Mouse (Mus musculus) left cerebral cortex, adult 9 months (tissue): Measurements from ENCODE around the gene Cdk5.

Experiments used
- DNase-seq, 2 experiments: peaks; one replicate each; pipeline ENCODE4 v3.0.0; 2022; ENCODE audit warnings: low spot score in 2 of 2

Cdk5 gene

DNA sequence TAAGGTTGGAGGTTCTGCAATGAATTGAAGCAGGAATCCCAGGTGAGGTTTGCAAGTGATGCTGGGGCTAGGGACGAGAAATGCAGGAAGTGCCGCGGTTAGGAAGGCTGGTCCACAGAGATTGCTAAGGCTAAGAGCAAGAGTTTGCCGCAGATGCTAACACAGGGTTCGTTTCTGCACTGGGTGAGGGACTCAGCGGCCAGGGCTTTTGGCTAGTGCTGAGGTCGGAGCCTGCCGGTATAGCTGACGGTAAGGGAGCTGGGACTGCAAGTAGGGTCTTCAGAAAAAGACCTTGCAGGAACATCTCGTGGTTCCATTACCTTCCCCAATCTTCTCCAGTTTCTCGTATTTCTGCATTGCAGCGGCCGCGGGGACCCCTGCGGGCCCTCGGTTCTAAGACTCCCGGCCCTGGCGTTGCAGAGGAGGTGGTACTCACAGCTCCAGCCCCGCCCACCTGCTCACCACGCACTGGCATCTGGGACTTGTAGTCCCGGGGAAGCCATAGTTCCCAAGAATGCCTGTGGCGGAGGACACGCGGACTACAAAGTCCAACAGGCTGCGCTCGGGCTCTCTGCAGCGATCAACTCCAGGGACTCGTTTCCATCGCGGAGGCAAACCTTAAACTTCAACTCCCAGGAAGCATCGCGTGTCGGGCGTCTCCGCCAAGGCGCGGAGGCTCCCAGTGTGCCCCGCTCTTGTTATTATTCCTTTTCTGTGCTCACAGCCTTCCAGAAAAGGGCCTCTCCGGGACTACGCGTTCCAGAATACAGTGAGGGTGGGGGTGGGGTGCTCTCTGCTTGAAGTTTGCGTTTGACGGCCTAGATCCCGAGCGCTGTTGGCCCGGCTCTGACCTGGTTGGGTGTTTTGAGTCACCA lies at the start of gene Cdk5, which contains the start of gene Slc4a2:
Gene Cdk5, minus strand, starts transcription at position 402 of the 875 bp plus-strand sequence.
Gene Slc4a2, plus strand, starts transcription at position 709 of the 875 bp plus-strand sequence.
- peak; percentile 99 to 100 for DNase-seq

DNA sequence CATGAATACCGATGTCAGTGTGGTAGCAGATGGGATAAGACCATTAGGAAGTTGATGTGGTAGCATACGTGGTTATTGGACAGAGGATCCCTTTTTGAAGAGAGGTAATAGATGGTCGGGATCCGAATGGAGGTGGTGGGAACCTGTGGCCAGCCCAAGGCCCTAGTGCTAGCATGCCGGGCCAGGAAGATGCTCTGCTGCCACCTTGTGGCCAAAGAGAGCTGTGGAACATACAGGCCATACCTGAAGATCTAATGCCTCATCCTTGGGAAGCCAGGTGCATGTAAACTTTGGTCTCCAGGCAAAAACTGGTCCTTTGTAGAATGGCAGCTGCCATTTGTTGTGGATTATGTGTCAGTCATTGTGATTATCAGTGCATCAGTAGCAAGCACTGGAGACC lies 47.3 kb upstream of the Cdk5 start:
- DNase-seq, result peak in 1 of 2 experiments; percentile 74

DNA sequence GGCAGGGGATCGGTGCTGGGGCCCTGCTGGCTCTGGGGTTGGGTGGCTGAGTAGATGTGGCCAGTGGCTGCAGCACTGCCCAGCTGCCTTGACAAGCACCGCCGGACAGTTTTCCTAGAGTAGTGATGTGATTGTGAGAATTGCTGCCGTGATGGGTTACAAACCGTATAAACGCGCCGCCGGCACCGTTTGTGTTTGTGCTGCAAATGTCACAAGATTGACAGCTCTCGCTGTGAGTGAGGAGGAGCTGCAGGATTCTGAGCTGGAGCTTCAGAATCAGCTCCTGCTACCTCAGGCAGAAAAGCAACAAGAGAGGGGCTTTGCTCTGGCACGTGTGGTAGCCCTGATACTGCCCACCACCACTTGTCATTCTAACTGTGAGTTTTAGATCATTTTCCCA lies 43.4 kb upstream of the Cdk5 start:
- no peak for DNase-seq

DNA sequence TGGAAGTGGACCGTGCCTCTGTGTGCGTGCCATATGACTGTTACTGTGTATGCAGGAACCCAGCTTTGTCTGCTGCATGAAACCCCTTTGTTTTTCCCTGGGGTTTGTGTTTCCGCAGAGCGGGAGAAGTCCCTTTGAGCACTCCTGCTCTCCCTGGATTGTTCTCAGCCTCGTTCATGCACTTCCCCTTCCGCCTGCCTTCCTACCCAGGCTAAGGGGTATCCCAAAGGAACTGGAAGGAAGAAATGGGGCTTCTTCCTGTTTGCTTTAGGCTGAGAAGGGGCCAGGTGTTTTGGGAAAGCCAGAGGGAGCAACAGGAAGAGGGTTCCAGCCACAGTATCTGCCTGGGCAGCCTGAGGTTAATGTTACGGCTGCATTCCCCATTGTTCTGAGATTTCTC lies 32.3 kb upstream of the Cdk5 start:
- no peak for DNase-seq

DNA sequence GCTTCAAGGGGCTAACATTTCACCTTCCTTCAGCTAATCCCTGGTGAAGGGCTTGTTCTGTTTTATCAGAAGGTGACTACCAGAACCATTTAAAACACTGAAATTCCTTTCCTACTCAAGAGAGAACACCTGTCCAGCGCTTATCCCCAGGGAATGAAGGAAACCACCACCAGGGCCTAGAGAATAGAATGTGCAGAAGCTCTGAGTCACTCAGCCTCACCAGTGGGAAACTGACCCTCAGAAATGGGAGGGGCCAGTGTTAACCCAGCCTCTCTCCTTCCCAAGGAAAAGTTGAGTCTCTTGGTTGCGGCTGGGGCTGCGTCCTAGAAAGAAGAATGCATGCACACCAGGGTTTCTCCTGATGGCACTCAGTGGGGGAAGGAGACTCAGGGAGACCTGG lies 31.7 kb upstream of the Cdk5 start:
- DNase-seq, result no peak

DNA sequence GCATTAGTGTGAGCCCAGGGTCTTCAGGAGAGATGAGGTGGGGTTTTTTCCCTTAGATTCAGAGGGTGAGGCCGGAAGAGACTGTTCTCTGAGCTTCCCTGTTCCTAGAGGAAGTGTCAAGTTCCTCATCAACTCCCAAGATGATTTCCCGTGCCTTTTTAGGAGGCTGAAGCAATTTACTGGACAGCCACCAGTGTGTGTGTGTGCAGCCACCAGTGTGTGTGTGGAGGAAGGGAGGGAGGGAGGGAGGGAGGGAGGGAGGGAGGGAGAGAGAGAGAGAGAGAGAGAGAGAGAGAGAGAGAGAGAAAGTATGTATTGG lies 30.6 kb upstream of the Cdk5 start:
- DNase-seq, result no peak

DNA sequence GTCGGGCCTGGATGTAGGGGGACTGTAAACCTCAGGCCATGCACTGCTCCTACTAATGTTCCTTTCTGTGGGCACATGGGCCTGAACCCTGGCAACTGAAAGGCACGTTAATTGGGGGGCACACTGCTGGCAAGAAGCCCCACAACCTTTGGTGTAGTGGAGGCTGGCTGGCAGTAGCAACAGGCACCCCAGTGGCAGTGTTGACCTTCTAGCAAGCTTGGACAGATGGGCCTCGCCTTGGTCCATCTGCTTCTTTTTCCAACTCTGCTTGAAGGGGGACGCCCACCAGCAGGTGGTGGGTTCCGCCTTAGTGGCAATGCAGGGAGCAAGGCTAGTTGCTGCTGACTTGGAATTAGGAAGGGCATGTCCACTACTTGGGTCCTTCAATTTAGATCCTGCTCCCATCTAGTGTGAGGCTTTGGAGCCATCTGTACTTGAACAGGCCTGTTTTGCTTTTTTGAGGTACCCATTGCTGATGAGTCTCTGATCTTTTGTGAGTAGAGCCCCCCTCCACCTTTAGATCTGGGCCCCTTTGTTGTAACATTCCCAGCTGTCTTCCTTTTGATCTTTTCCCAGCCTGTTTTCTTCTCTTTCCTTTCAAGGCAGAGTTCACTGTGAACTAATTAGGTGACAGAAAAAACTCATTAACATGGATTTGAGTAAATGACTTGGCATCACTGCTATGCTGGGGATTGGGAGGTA lies 30.1 kb upstream of the Cdk5 start:
- DNase-seq, result no peak

DNA sequence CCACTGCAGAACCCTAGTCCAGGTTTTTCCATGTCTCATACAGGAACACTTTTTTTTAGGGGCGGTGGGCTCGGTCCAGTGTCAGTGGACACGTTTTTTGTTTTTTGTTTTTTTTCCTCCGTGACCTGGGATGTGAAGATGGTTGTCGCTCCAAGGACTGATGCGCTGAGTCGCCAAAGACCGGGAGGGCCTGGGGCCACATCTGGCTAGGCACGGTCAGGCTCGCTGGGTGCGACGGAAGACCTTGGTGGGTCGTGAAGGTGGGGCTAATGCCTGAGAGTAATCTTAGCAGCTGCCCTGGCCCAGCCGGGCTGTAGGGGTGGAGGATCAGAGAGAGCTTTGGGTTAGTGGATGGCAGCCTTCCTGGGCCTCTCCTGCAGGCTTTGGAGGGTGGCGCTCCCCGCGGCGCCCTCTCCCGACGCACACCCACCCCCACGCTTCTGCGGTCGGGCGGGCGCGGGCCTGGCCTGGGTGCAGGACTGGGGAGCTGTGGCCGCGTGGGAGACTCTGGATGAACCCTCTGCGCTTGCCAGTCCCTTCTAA lies 29.4 kb upstream of the Cdk5 start:
- DNase-seq, result no peak

DNA sequence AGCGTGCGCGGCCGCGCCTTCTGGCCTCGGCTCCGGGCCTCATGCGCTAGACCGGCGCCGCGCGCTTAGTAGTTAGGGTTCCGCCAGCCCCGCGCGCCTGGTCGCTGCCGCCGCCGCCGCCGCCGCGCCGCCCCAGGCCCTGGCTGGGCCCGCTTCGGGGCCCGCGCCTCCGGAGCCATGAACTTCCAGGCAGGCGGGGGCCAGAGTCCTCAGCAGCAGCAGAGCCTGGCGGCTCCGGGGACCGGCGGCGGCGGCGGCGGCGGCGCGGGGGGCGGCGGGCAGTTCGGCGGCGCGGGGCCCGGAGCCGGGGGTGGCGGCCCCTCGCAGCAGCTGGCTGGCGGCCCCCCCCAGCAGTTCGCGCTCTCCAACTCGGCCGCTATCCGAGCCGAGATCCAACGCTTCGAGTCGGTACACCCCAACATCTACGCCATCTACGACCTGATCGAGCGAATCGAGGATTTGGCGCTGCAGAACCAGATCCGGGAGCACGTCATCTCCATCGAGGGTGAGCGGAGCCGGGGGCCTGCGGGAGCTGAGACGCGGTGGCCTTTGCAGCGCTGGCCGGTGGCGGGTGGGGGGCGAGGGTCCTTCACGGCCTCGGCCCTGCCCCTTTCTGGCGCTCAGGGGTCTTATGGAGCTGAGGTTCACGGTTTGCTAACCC lies 28.8 kb upstream of the Cdk5 start, which contains the start of gene Agap3:
Gene Agap3, plus strand, starts transcription at position 148 of the 661 bp plus-strand sequence.
- no peak for DNase-seq

DNA sequence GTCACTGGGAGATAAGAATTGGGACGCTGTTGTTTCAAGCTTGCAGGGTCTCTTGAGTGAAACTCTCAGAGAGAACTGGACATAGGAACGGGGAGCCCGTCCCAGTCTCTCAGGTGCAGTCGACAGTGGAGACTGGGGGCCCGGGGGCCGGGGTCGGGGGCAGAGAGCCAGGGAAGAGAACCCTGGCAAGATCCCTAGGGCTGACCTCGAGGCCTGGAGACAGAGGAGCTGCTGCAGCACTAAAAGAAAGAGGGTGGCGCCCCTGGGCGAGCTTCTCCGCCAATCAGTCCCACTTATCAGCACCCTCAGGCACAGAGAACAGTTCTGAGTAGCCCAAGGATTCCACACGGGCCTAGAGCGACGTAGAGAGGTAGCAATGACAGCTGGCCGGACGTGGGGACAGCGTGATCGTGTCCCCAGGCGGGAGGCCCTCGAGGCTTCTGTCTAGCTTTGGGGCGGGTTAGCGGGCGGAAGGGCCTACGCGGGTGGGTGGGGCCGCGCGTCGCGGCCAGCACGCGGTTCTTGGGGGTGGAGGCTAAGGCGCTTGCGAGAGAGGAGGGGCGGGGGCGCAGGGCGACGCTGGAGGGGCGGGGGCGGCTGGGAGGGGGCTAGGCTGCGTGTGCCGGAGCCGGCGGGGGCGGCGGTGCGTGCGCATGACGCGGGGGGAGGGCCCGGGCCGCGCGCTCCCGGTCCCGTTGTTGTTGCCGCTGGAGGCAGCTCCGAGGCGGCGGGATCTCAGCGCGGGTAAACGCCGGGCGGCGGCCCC lies 28.1 kb upstream of the Cdk5 start:
- peak in 1 of 2 experiments; percentile 79 for DNase-seq

DNA sequence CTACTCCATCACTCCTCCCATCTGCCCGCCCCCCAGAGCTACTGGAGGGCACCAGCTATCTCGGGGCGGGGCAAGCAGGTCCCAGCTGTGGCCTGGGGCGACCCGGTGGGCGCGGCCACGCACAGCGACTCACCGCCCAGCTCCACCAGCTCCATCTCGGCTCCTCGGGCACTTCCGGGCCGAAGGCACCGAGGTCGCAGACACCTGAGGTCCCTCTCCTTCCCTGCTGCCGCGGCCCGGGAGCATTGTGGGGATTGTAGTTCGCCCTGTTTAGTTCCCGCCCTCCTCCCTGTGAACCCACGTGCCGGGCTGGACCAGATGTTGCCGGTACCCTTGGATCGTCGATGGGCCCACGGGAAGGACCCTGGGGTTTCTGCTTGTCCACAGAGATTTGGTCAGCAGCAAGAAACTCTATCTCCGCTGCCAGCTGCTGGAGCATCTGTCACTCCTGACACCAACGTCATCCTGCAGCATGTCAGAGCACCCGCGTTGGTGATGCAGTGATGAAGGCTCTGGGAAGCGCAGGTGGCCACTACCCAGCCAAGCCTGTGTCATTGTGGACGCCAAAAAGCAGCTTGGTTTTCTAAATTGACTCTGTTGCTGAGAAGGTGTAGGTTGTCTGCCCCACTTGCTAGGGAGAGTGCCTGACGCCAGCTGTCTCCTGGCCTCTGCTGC lies 24.4 kb upstream of the Cdk5 start, which contains the start of gene Tmub1:
Gene Tmub1, minus strand, starts transcription at position 231 of the 675 bp plus-strand sequence.
- DNase-seq, result peak; percentile 71 to 89

DNA sequence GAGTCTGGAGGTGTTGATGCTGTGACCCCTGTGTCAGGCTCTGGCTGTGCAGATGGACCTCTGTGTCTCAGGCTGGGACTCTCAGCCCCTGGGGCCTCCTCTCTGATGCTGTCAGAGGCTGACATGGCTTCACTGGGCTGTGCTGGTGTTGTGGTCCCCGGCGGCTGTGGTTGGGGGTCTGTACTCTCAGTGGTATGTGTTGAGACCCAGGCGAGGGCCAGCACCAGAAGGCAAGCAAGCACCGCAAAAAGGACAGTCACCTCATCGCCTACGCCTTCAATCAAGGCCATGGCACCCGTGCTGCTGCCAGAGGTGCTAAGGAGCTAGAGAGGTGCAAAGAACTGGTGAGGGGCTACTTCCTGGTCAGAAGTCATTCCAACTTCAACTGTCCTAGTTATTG lies 23.3 kb upstream of the Cdk5 start:
- no peak for DNase-seq

DNA sequence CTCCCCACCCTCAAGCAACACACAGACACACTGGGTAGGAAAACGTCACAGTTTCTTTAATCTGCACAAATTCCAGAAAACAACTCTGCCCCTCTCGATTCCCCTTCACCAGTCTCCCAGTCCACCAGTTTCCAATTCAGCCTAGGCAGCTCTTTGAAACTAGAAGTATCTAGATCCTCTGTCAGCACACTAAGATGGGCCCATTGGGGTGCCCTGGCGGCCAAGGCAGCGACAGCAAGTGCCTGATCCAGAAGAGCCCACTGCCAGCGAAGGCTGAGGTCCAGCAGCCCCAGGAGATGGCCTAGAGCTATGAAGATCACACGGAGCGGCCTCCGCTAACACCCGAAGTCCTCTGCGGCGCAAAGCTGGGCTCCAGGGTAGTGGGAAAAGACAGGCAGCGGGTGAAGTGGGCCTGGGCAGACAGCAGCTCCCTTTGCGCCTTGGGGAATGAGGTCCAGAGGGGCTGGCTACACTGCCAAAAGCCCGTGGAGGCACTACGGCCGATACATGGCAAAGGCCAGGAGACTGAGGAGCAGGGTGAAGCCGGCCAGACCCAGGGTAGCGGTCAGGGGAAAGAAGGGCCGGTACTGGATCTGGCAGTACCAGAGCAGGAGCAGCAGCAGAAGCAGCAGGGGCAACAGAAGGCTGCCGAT lies 22.2 kb upstream of the Cdk5 start:
- DNase-seq, result no peak

DNA sequence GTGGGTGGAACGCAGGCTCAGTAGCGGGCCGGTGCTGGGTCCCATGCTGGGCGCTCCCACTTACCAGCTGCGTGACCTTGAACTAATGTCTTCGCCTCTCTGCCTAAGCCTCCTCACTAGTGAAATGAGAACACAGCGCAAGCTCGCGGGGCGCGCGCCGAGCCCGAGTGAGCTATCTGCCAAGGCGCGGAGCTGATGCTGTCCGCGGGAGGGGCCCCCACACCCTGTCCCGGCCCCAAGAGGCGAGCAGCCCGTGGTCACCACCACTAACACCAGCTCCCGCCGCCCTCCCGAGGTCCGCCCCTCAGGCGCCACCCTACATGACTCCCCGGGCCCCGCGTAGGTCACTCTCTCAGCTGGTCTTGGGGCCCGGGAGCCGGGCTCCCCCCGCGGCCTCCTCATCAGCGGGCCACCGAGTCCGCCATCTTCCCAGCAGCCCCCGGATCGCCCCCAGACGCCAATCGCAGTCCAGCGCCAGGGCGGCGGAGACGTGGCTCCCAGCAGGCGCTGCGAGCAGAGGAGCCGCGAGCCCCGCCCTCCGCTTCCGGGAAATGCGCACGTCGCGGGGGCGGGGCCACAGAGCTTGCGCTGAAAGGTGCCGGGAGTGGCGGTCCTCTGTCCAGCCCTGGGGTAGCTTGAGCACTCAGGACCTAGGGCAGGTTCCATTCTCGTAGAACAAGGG lies 21.6 kb upstream of the Cdk5 start, which contains the start of gene Fastk:
Gene Fastk, minus strand, starts transcription at position 542 of the 682 bp plus-strand sequence.
- DNase-seq, result peak; percentile 82 to 92

DNA sequence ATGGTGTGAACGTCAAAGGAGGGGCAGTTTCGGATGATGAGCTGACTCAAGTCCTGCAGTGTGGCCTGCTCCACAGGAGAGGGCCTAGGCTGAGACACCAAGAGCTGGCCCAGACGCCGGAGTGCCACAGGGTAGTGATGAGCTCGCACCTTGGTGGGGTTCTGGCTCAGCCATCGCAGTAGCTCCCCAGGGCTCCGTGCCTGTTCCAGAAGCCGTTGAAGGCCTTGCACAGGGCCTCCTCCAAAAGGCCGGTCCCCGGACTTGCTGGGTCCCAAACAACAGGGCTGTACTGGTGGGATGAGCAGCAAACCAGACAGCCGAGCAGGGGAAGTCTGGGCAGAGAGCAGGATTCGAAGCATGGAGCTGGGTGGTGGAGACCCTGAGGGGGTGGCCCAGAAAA lies 20.6 kb upstream of the Cdk5 start:
- no peak for DNase-seq

DNA sequence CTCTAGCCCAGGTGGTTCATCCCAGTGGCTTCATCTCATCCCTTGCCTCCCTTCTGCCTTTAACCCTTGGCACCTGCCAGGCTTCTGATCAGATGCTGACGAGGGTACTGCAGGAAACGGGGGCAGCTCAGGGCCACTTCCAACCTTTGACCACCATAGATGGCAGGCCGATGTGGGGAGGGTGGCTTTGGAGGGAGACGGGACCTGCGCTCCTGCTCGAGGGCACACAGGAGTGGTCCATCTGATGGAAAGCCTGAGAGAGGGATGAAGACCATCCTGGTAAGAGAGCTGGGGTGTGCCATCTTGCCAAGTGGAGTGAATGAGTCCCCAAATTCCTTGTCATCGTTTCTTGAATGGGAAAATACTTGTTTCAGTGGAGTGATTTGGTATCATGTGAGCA lies 19.9 kb upstream of the Cdk5 start:
- DNase-seq, result no peak

DNA sequence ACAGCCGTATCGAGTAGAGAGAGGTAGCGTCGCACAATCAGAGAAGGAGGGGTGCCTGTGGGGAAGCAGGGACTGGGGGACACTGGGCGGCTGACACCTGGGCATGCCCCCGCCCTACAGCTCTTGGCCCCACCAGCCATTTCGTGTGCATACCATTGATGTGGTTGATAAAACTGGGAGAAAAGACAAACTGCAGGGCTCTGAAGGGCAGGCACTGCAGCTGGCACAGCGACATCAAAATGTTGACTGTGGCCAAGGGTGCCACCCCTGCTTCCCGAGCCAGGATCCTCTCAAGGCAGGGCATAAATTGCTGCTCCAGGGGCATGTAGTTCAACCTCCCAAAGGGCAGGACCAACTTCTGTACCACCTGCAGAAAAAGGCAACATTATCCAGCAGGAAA lies 18.7 kb upstream of the Cdk5 start:
- DNase-seq, result no peak

DNA sequence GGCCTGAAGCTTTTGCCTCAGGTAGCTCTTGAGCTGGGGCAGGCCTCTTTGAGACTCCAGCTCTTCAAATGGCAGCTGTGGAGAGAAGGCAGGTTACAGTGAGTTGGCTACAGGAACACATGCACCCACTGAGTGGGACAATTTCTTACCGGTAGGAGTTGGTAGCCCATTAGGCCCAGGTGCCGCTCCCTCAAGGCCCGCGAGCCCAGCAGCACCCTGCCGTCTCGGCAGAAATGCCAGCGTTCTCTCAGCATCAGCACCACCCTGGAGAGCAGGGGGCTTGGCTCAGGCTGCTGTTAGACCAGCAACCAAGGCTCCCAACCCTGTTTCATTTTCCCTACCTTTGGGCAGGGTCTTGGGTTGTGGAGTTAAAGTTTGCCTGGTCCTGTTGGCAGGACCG lies 17.9 kb upstream of the Cdk5 start:
- DNase-seq, result no peak

DNA sequence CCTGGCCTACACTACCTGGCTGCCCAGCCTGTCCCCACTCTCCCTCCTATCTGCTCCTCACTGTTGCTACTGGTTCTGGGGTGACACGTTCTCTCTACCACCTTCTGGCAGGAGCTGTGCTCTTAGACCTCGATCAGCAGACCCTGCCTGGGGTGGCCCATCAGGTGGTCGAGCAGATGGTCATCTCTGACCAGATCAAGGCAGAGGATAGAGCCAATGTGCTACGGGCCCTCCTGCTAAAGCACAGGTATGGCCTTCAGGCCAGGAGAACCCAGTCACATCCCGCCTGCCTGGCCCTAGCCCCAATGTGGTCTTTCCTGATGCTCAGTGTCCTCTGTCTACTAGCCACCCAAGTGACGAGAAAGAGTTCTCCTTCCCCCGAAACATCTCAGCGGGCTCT lies 10.7 kb upstream of the Cdk5 start:
- DNase-seq, result no peak

DNA sequence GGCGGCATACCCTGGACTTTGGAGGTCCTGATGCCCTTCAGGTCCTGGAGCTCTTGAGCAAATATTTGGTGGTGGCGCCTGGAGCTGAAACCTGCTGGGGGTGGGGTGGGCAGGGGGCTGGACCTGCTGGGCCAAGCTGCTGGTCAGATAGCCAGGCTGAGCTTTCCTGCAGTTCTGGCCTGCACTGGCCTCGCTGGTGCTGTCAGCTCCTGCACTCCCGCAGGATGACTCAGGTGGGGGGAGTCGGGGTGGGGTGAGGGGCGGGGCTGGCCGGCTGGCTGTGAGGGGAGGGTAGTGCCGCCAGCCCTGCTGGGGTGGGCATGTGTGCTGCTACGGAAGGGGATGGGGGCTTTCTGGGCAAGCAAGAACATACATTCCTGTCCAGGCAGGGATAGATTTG lies 5.3 kb upstream of the Cdk5 start:
- DNase-seq, result no peak
